10 mouse cellular contexts compared by ENCODE assay signal in genomic region chr9:41834487-41835404, GRCm38 (mm10).
DNase-seq lines count a peak whose midpoint lies in the region; ATAC-seq and TF ChIP-seq lines count a peak whose summit lies in the region.
"Had no signal": no experiment of that assay in that cellular context is flagged by ENCODE, and none has a peak within 500 bp of the region (broad histone marks: within the 10 kb centered on the region; RNA-seq: fewer than 3 reads in every experiment).

No protein-coding gene starts in this region.

- TF ChIP-seq CTCF in hindbrain, postnatal 0 days (IDR thresholded peaks at IDR 0.05; ENCODE audit: low read depth), result no peak

- WGBS in forebrain, embryonic 13.5 days, result 19% methylated on average over 11 of the region's 11 CpGs
- WGBS in hindbrain, postnatal 0 days, result 42% methylated on average over 11 of the region's 11 CpGs
- 31% methylated on average over 11 of the region's 11 CpGs for WGBS in midbrain, embryonic 16.5 days

- DNase-seq in heart, adult 11 months, result peak; percentile 83
- no peak for DNase-seq in heart, postnatal 36 days
- DNase-seq in hindbrain, postnatal 0 days (ENCODE audit: low spot score), result peak; percentile 39
- no peak for DNase-seq in layer of hippocampus, postnatal 14 days (ENCODE audit: low spot score in 2 of 2)
- no peak for DNase-seq in ovary, postnatal 36 days (ENCODE audit: low spot score)
- DNase-seq: cerebellum, postnatal 25 days; lung, adult 18-20 months had no signal

- no peak overlapping the region for H3K9ac ChIP-seq in forebrain, embryonic 13.5 days
- no peak overlapping the region for H3K9ac ChIP-seq in hindbrain, postnatal 0 days (replicated peaks; ENCODE audit: low read length)
- H3K9ac ChIP-seq in midbrain, embryonic 16.5 days (ENCODE audit: low read depth, low read length), result peak overlapping the region; percentile 16; the same call in 1 of the 2 replicates

- no peaks in the 10 kb centered on the region for H3K36me3 ChIP-seq in forebrain, embryonic 13.5 days (ENCODE audit: poor library complexity, severe bottlenecking)
- no peaks in the 10 kb centered on the region for H3K36me3 ChIP-seq in hindbrain, postnatal 0 days (ENCODE audit: insufficient read depth, low read length)
- H3K36me3 ChIP-seq in midbrain, embryonic 16.5 days (ENCODE audit: control insufficient read depth, insufficient read depth, low read length), result no peaks in the 10 kb centered on the region

- intact Hi-C loops in heart, postnatal 36 days (cut with DNase I), result no loop called here

- H3K4me2 ChIP-seq in forebrain, embryonic 13.5 days, result peak overlapping the region; percentile 4; the same call in 1 of the 2 replicates
- H3K4me2 ChIP-seq in hindbrain, postnatal 0 days (ENCODE audit: low read depth, low read length), result no peak overlapping the region
- H3K4me2 ChIP-seq in midbrain, embryonic 16.5 days (ENCODE audit: low read length), result no peak overlapping the region

- no peaks in the 10 kb centered on the region for H3K27me3 ChIP-seq in forebrain, embryonic 13.5 days
- H3K27me3 ChIP-seq in hindbrain, postnatal 0 days (ENCODE audit: insufficient read depth, low read length), result no peaks in the 10 kb centered on the region
- H3K27me3 ChIP-seq in midbrain, embryonic 16.5 days (ENCODE audit: control insufficient read depth, insufficient read depth, low read depth, low read length), result no peaks in the 10 kb centered on the region

- H3K27ac ChIP-seq in forebrain, embryonic 13.5 days, result peak overlapping the region; percentile 87
- no peak overlapping the region; the same call in 1 of the 2 replicates for H3K27ac ChIP-seq in hindbrain, postnatal 0 days
- H3K27ac ChIP-seq in midbrain, embryonic 16.5 days (ENCODE audit: low read length), result peak overlapping the region; percentile 60

- ATAC-seq in forebrain, embryonic 13.5 days, result peak; percentile 92
- 0 out of 2 replicates have a peak, but pooled peaks have one; percentile 40 for ATAC-seq in hindbrain, postnatal 0 days
- ATAC-seq in midbrain, embryonic 16.5 days, result peak; percentile 80
- no peak for ATAC-seq in granulocyte monocyte progenitor cell, adult 5-6 weeks (replicated peaks; ENCODE audit: poor library complexity, severe bottlenecking)

- peaks cover 14% of the 10 kb centered on the region for H3K4me1 ChIP-seq in forebrain, embryonic 13.5 days
- no peaks in the 10 kb centered on the region for H3K4me1 ChIP-seq in hindbrain, postnatal 0 days (ENCODE audit: insufficient read depth, low read length)
- peaks cover 10% of the 10 kb centered on the region; the same call in 1 of the 2 replicates for H3K4me1 ChIP-seq in midbrain, embryonic 16.5 days (ENCODE audit: control insufficient read depth, insufficient read depth, low read length)

- H3K4me3 ChIP-seq in forebrain, embryonic 13.5 days, result no peak overlapping the region
- no peak overlapping the region for H3K4me3 ChIP-seq in hindbrain, postnatal 0 days (ENCODE audit: low read length)
- no peak overlapping the region for H3K4me3 ChIP-seq in midbrain, embryonic 16.5 days (ENCODE audit: low read depth, low read length)

- H3K9me3 ChIP-seq in forebrain, embryonic 13.5 days (replicated peaks), result peaks cover 11% of the 10 kb centered on the region; the same call in 1 of the 2 replicates
- no peaks in the 10 kb centered on the region for H3K9me3 ChIP-seq in hindbrain, postnatal 0 days (ENCODE audit: low read length)
- H3K9me3 ChIP-seq in midbrain, embryonic 16.5 days (replicated peaks; ENCODE audit: control insufficient read depth, low read length, poor library complexity, severe bottlenecking), result no peaks in the 10 kb centered on the region

Comparison
In these comparisons a context has a peak if more than half of its experiments do, and no peak if none do; other contexts are left out.
1. DNase-seq: peak in heart, adult 11 months (single experiment) and hindbrain, postnatal 0 days (single experiment); none in heart, postnatal 36 days (0 of 2), layer of hippocampus, postnatal 14 days (0 of 2) and ovary, postnatal 36 days (single experiment).